Mouse (Mus musculus) spleen, adult 18-20 months (tissue): ENCODE measurements around the gene Slc36a3.
"Not testable (repeated sequence)": the region's sequence is repeated elsewhere in the genome, so short reads cannot be mapped to it uniquely, and the experiment has no call there.

ENCODE experiments used
- DNase-seq, 2 experiments: peaks; one replicate each; pipeline ENCODE4 v3.0.0; 2022; ENCODE audit warnings: mixed read lengths in 2 of 2

The Slc36a3 gene

DNA sequence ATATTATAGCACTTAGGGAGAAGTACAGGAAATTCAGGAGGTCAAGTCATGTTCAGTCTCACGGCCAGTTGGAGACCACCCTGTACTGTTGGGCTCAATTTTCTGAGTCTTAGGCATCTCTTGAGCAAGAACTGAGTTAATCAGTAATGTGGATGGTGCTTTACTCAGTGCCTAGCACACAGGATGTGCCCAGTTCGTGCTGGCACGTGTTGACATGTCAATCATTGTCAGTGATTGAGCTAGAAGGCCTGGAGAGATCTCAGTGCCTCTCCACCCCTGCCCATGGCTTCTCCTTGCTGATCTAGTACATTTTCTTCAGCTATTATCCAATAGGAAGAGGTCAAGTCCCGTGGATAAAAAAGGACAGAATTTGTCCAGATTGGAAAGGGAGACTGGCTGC lies 46.1 kb downstream of the Slc36a3 start:
- DNase-seq, result no peak

- DNase-seq, result no peak
Measured at GRCm38 (mm10) chr11:55103229-55103628, 48.3 kb downstream of the Slc36a3 start.

GRCm38 (mm10) chr11:55102015-55102414 lies 49.5 kb downstream of the Slc36a3 start:
- DNase-seq, result no peak

- peak in 1 of 2 experiments; percentile 26 for DNase-seq
Measured at GRCm38 (mm10) chr11:55099868-55100267, 51.6 kb downstream of the Slc36a3 start.

DNA sequence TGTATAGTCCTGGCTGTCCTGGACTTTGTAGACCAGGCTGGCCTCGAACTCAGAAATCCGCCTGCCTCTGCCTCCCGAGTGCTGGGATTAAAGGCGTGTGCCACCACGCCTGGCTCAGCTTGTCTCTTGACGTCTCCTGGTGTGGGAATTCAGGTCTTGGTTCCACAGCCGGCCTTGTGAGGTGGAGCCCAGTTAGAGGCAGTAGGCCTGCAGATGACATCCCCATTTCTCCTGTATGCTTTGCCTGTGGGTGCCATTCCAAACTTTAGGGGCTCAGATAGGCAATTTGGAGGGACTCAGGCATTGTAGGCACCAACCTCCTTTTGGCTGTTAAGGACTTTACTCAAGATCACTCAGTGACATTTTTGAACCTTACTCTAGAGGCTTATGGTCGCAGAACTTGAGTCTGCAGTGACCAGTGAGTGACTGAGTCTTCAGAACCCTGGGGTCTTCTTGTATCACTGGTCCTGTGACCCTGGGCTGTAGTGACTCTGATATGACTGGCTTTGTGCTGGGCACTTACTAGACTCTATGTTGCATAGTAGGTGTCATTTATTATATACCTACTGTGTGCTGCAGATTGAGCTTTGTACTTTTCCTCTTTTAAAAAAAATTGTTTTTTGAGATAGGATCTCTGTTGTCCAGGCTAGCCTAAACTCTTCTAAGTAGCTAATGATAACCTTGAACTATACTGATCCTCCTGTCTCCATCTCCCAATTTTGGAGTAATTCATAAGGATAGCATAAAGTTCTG lies 52.3 kb downstream of the Slc36a3 start:
- no peak for DNase-seq

DNA sequence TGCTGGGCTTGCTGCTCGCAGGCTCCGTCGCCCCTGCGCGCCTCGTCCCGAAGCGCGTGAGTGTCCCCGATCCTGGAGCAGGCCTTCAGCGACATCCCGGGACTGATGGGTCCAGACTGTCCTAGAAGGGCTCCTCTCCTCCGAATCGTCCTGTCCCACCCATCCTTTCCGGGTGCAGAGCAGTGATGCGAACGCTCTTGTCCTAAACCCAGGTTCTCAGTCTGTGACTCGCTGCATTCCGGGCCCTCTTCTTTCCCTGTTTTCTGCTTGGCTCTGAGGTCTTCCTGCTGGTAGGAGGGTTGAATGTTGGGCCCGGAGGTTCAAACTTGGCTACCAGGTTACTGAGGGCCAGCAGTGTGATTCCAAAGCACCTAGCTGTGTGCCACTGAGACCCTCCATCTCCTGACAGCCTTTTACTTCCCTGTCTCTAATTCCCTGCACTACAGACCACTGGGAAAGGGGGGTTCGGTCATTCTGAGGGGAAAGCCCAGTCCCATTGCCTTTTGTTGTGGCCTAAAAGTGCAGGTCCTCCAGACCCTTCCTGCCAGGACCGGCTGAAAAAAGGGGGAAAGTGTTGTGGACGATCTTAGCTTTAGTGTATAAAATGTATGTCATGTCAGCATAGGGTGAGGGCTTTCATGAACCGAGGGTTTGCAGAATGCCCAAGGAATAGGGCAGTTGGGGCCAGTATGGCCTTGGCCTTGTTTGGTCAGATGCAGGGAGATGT lies 53.2 kb downstream of the Slc36a3 start:
- DNase-seq, result no peak

DNA sequence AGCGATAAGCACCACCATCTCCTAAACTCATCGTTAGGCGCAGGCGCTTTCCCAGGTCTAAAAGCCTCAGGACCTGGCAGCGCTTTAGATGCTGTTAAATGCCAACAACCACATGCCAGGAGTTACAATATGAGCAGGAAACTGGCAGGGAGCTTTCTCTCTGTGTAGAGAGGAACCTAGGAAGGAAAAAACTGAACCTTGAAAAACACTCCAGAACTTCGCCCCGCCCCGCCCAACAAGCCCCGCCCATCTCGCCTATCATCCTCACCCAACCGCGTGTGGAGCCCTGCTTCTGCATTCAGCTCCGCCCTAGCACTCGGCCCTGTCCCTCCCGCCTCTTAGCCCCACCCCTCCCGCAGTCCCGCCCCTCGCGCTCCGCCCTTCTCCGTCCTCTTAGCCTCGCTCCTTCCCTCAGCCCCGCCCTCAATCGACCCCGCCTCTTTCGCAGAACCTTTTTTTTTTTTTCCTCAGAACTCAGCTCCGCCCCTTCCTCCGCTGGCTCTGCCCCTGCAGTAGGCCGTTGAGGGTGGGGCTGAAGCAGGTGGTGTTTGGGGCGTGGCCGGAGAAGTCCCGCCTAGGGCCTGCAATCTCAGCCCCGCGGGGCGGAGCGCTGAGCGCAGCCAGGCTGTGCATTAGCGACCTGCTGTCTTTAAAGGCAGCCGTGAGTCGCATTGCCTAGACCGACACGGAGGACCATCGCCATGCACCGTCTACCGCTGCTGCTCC lies 53.9 kb downstream of the Slc36a3 start, which contains the start of gene Gm2a:
TSS of gene Gm2a (plus strand) at position 653 of the 726 bp plus-strand sequence.
- peak; percentile 94 to 97 for DNase-seq

GRCm38 (mm10) chr11:55096731-55097462 lies 54.6 kb downstream of the Slc36a3 start:
- DNase-seq, result no peak

DNA sequence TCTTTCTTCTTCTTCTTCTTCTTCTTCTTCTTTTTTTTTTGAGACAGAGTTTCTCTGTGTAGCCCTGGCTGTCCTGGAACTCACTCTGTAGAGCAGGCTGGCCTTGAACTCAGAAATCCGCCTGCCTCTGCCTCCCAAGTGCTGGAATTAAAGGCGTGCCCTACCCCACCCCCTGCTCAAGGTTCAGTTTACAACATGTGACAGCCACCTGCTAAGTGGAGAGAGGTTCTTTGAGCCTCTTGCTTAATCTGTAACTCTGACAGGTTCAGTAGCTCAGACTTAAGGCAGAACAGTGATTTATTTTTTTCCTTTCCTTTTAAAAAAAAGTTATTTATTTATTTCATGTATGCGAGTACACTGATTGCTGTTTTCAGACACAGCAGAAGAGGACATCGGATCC lies 55.2 kb downstream of the Slc36a3 start:
- not testable (repeated sequence) for DNase-seq

GRCm38 (mm10) chr11:55093096-55093495 lies 58.4 kb downstream of the Slc36a3 start:
- DNase-seq, result no peak

- no peak for DNase-seq
Measured at GRCm38 (mm10) chr11:55089892-55090291, 61.6 kb downstream of the Slc36a3 start.

GRCm38 (mm10) chr11:55087006-55087405 lies 64.5 kb downstream of the Slc36a3 start:
- DNase-seq, result peak; percentile 27 to 71

- no peak for DNase-seq
Measured at GRCm38 (mm10) chr11:55085396-55085795, 66.1 kb downstream of the Slc36a3 start.

GRCm38 (mm10) chr11:55084629-55085028 lies 66.9 kb downstream of the Slc36a3 start:
- no peak for DNase-seq

GRCm38 (mm10) chr11:55081206-55081605 lies 70.3 kb downstream of the Slc36a3 start:
- no peak for DNase-seq

GRCm38 (mm10) chr11:55079180-55079579 lies 72.3 kb downstream of the Slc36a3 start:
- no peak for DNase-seq

GRCm38 (mm10) chr11:55078502-55078901 lies 73.0 kb downstream of the Slc36a3 start:
- DNase-seq, result peak in 1 of 2 experiments; percentile 19

- DNase-seq, result peak; percentile 55 to 69
Measured at GRCm38 (mm10) chr11:55077331-55078231, 73.9 kb downstream of the Slc36a3 start, which contains the start of gene Ccdc69. Ccdc69 (minus strand) TSS chr11:55078131.

DNA sequence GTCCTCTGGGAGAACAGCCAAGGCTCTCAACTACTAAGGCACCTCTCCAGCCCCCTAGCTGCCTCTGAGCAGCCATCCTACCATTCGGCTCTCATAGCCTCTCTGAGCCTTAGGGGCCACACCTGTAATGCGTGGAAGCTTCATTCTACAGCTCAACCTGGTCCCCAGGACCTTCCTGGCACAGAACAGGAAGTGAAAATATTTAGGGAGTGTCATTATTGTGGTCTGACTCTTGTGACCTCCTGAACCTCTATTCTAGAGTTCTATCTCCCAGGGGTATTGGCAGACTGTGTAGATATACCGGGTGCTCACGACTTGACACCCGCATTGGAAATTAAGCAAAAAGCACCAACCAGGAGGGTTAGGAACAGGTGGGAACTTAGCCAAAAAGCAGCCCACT lies 75.3 kb downstream of the Slc36a3 start:
- DNase-seq, result no peak

DNA sequence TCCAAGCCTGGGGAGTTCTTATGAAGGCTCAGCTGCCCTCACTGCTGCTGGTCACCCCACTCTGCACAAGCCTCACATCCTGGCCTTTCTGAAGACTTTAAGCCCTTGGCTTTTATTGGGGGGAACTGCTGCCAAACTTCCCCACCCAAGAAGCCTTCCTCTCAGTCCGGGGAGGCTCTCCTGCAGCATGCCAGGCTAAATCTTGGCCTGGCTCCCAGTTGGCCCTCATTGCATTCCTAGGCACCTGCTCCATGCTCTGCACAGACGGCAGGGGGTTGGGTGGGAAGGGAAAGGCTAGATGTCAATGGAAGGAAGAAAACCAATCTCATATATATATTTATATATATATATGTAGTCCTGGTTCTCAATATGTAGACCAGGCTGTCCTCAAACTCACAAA lies 75.9 kb downstream of the Slc36a3 start:
- no peak for DNase-seq
